ENCODE assay signal across 8 mouse cellular contexts in genomic region chr15:82148510-82148911, GRCm38 (mm10). TPM values are rescaled to one million over a fixed set of nuclear protein-coding genes. Genes with fewer than 3 reads are reported as not detected.
A peak's percentile ranks its signal among the peaks of the same experiment; 100 is the strongest.
DNase-seq lines count a peak whose midpoint lies in the region; ATAC-seq and TF ChIP-seq lines count a peak whose summit lies in the region.

No protein-coding gene starts in this region.

- ATAC-seq in stomach, embryonic 16.5 days (ENCODE audit: insufficient read depth, low FRiP score) = no peak

- peak overlapping the region; percentile 44 for H3K4me3 ChIP-seq in cerebellum, adult 2 months (replicated peaks; ENCODE audit: insufficient read depth, low read depth, low read length)
- H3K4me3 ChIP-seq in thymus, adult 2 months (ENCODE audit: control insufficient read depth, insufficient read depth, low read length) = peak overlapping the region; percentile 24
- peak overlapping the region; percentile 86 for H3K4me3 ChIP-seq in stomach, embryonic 16.5 days (replicated peaks; ENCODE audit: low read length)

- no peak for TF ChIP-seq CTCF in cerebellum, adult 2 months (IDR thresholded peaks at IDR 0.05; ENCODE audit: borderline replicate concordance, insufficient read depth, low read depth, low read length)
- TF ChIP-seq CTCF in thymus, adult 2 months (IDR thresholded peaks at IDR 0.05; ENCODE audit: borderline replicate concordance, control insufficient read depth, extremely low read depth, insufficient read depth, low read length, poor library complexity) = no peak

- peak overlapping the region; percentile 84 for H3K4me2 ChIP-seq in stomach, embryonic 16.5 days (ENCODE audit: low read depth, low read length)

- no peak overlapping the region for H3K27ac ChIP-seq in cerebellum, adult 2 months (ENCODE audit: insufficient read depth, low read length)
- no peak overlapping the region for H3K27ac ChIP-seq in thymus, adult 2 months (ENCODE audit: control insufficient read depth, insufficient read depth, low read length)
- H3K27ac ChIP-seq in stomach, embryonic 16.5 days (ENCODE audit: low read length) = peak overlapping the region; percentile 94

- no peak for DNase-seq in cerebellum, adult 2 months
- no peak for DNase-seq in cerebellum, postnatal 4 days (ENCODE audit: low spot score in 2 of 2)
- DNase-seq in thymus, adult 2 months = no peak
- no peak for DNase-seq in thymus, postnatal 36 days
- DNase-seq in liver = peak; percentile 58
- no peak for DNase-seq in layer of hippocampus, adult 9-10 months (ENCODE audit: low spot score)
- DNase-seq in adrenal gland, postnatal 4 days (ENCODE audit: low spot score in 2 of 2) = no peak

- H3K36me3 ChIP-seq in thymus, adult 2 months (ENCODE audit: control insufficient read depth, insufficient read depth, low read length) = no peaks in the 10 kb centered on the region
- H3K36me3 ChIP-seq in stomach, embryonic 16.5 days (ENCODE audit: control insufficient read depth, insufficient read depth, low read length) = no peaks in the 10 kb centered on the region

- H3K4me1 ChIP-seq in cerebellum, adult 2 months (ENCODE audit: control insufficient read depth, insufficient read depth, low read length) = peaks cover 8% of the 10 kb centered on the region
- H3K4me1 ChIP-seq in thymus, adult 2 months (replicated peaks; ENCODE audit: control insufficient read depth, insufficient read depth, low read length) = peaks cover 28% of the 10 kb centered on the region
- H3K4me1 ChIP-seq in stomach, embryonic 16.5 days (ENCODE audit: control insufficient read depth, insufficient read depth, low read length) = peaks cover 37% of the 10 kb centered on the region

- TF ChIP-seq POLR2A in cerebellum, adult 2 months (IDR thresholded peaks at IDR 0.05; ENCODE audit: borderline replicate concordance, insufficient read depth, low read length) = no peak
- TF ChIP-seq POLR2A in thymus, adult 2 months (IDR thresholded peaks at IDR 0.05; ENCODE audit: control insufficient read depth, extremely low read depth, insufficient read depth, low read length, poor library complexity) = no peak

- H3K9me3 ChIP-seq in stomach, embryonic 16.5 days (replicated peaks; ENCODE audit: control insufficient read depth, low read length) = no peaks in the 10 kb centered on the region

- peak overlapping the region; percentile 93 for H3K9ac ChIP-seq in stomach, embryonic 16.5 days (ENCODE audit: low read length)

- H3K27me3 ChIP-seq in cerebellum, adult 2 months (ENCODE audit: control insufficient read depth, insufficient read depth, low read length) = no peaks in the 10 kb centered on the region
- no peaks in the 10 kb centered on the region for H3K27me3 ChIP-seq in thymus, adult 2 months (ENCODE audit: control insufficient read depth, insufficient read depth, low read length)
- H3K27me3 ChIP-seq in stomach, embryonic 16.5 days (ENCODE audit: control insufficient read depth, insufficient read depth, low read length) = no peaks in the 10 kb centered on the region

- 22% methylated on average over 9 of the region's 9 CpGs for WGBS in cerebellum, adult 2 months
- WGBS in thymus, adult 2 months = 9% methylated on average over 9 of the region's 9 CpGs
- 16% methylated on average over 9 of the region's 9 CpGs for WGBS in stomach, embryonic 16.5 days

RNA-seq across cellular contexts. Expression of gene Srebf2, which starts 1.5 kb away (rescaled TPM):
- 104 and 105 TPM in 2 replicates for polyA plus RNA-seq in cerebellum, adult 2 months (2012; rRNA removed)
- 410 and 478 TPM in 2 replicates for polyA plus RNA-seq in thymus, adult 2 months (2012; rRNA removed)
- 161 and 169 TPM in 2 replicates for polyA plus RNA-seq in stomach, embryonic 16.5 days (2015; fragmentation: Nextera tagmentation; extraction: Ambion mirVana)
- 10 to 100 TPM; 54.6 to 71.7 TPM for total RNA-seq in adrenal gland, postnatal 4 days (2021)

RNA-seq across cellular contexts. Expression of gene Ccdc134, which starts 20.8 kb away (rescaled TPM):
- 15.4 and 15.5 TPM in 2 replicates for polyA plus RNA-seq in cerebellum, adult 2 months (2012; rRNA removed)
- 33.1 and 39.4 TPM in 2 replicates for polyA plus RNA-seq in thymus, adult 2 months (2012; rRNA removed)
- polyA plus RNA-seq in stomach, embryonic 16.5 days (2015; fragmentation: Nextera tagmentation; extraction: Ambion mirVana) = 15.9 and 17.2 TPM in 2 replicates
- total RNA-seq in adrenal gland, postnatal 4 days (2021) = 10 to 100 TPM; 11.1 to 11.3 TPM

Comparison
In these comparisons a context has a peak if more than half of its experiments do, and no peak if none do; other contexts are left out.
1. H3K4me3 ChIP-seq: peak in every context shown above with its lines; median percentile 86 in stomach, embryonic 16.5 days; 44 in cerebellum, adult 2 months; 24 in thymus, adult 2 months.